Mouse (Mus musculus) adrenal gland, postnatal 14 days (tissue): ENCODE data around the gene Rgn. TPM values are rescaled to one million over a fixed set of nuclear protein-coding genes. Genes with fewer than 3 reads are reported as not detected.
A peak's percentile ranks its signal among the peaks of the same experiment; 100 is the strongest.

Experiments
- DNase-seq: peaks from one replicate; pipeline ENCODE4 v3.0.0; 2021; ENCODE audit warnings: mixed read lengths
- long read RNA-seq, 2 experiments: library from polyadenylated mRNA; stranded (forward); transcript quantifications; one replicate each; pipeline ENCODE4 v2.0.0; 2021
- total RNA-seq: library from RNA; stranded (reverse); gene quantifications from 2 replicates; pipeline ENCODE4 v1.2.3, GENCODE M21; 2021

Rgn gene
- 3.6 and 82.0 TPM in 2 replicates for total RNA-seq
- long read RNA-seq, experiment 1, partial matches to known transcripts = 0 of 6 reads
- long read RNA-seq, experiment 1, other reads (novel, unspliced or antisense) = 5 of 6 reads
- long read RNA-seq, experiment 2, transcript Rgn-201 (7 exons, 1,607 nt) = major isoform, 32 of 40 reads
- long read RNA-seq, experiment 2, partial matches to known transcripts = 3 of 40 reads
- long read RNA-seq, experiment 2, other reads (novel, unspliced or antisense) = 5 of 40 reads

DNA sequence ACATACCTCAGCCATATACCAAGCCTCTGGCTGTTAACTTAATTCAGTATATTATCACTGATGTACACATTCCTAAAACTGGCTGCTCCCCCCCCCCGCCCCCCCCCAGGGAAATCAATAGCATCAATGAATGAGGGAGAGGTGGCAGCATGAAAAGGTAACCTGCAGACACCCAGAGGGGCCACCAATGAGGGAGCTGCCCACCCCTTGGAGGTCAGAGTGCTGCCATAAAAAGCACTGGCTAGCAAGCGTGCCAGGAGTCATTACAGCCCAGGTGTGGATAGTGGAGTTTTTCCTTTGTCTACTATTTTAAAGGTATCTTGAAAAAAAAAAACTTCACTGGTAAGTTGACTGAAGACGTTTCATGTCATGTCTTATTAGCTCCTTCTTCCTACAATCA is at the start of gene Rgn:
Gene Rgn (plus strand): TSS at position 256 of the 400 bp plus-strand sequence.
- DNase-seq = no peak

DNA sequence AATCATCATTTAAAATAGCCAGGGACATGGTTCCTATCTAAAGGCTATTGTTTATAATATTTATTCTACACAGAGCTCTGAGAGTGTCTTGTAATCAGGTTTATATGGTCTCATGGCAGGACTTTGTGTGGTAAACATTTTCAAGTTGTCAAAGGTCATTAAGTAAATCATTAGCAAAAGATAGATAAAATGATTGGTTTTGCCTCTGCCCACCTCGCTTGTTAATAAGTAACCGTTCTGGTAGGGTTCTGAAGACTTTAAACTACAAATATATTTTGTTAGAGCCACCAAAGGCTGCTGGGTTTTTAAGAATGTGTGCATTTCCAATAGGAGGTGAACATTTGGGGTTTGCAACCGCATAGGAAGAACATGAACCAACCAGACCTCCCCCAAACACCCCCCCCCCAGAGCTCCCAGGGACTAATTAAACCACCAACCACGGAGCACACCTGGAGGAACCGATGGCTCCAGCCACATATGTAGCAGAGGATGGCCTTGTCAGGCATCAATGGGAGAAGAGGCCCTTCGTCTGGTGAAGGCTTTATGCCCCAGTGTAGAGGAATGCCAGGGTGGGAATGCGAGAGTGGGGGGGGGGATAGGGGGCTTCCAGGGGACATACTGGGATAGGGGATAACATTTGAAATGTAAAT is 29.2 kb upstream of the Rgn start:
- no peak for DNase-seq

DNA sequence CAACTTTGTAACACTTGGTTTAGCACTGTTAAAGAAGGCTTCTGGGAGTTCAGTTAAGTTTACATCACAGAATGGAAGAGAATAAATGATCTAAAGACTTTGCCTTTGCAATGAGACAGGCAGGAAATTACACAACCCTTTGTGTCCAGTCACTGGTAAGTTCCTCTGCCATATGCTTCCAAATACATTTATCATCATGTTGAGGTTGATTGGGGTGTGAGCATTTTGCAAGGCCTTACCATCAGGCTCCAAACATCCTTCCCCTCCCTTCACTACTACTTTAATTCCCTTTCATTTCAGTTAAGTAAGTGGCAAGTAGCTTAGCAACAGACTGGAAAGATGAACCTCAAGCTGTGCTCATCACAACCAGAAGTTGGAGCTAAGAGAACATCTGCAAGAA is 28.0 kb upstream of the Rgn start:
- DNase-seq = no peak

DNA sequence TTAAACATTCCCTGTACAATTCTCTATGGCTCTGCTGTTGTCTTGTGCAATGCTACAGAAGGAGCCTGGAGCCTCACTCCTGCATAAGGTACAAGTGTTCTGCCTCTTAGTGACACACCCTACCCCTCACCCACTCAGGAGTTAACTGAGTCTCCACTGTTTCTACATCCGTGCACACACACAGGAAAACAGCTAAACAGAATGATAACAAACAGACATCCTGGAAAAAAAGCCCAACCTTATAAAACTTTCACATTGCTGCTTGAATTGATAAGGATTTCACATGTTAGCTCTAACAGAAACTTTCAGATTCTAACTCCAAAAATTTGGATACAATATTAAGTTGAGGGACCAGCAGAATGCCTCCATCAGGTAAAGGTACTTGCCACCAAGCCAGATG is 17.0 kb upstream of the Rgn start:
- DNase-seq = no peak

DNA sequence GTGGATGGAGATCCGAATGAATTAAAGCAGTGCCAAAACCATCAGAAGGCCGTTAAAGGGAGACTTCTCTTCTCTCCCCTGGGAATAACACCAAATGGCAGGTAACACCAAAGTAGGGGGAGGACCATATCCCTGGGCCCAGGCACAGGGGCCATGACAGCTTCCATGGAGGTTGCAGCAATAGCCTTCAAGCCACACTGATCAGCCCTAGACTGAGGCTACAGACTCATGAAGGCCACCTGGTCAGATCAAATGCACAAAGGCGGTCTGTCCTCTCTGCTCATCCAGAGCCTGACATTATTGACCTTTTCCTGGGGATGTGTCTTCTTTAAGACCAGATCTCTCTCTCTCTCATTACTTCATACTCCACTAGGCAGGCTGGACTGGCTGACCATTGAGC is 5.7 kb upstream of the Rgn start:
- DNase-seq = no peak

DNA sequence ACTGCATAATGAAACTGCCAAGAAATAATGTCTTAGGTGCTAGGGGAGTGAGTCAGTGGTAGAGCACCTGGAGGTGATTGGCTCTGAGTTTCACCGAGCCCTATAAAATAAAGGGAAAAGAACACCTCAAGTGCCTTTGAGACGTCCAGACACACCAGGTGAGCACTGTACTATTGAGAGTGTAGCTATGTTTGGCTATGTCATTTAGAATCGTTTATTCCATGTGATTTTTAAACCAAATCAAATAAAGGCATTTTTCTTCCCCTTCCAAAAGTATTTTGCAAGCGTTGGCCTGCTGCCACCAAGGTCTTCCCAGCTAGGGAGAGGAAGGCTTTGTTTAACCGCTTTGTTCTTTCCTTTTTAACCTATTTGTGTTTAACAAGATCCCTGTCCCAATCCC is 2.0 kb upstream of the Rgn start:
- DNase-seq = peak; percentile 71

DNA sequence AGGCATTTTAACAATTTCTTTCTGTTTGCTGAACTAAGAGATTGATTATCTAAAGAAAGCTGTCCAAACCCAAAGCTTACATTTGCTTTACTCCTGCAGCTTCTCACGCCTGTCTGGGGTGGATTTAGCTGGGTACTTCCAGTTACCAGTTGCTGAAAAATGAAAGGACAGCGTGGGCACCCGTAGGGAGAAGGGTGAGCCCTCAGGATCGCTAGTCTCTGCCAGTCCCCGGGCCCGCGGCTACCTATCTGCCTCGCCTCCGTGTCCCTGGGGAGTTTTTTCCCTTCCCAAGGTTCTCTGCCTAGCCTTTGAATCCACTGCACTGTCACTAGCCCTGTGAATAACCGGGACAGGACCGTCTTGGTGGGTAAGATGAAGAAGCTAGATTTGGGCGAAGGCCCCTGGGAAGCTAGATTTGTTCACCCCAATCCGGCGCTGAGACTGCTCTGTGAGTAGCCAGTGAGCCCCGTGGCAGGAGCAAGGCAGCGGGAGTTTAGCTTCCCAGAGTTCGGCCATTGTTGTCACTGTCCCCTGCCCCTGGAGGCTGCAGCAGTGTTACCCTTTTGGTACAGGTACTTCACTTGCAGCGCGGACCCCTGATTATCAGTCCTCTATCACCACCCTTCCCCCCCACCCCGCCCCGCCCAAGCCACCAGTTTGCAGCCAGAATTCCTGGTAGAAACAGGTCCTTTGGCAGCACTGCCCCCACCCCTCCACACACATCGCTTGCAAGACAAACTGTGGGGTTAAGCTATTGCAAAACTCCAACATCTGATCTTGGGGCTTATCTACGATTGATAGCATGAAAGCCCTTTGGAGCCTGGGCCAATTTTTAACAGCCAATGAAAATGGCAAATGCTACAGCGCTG is 1.3 kb upstream of the Rgn start:
- peak; percentile 63 for DNase-seq

DNA sequence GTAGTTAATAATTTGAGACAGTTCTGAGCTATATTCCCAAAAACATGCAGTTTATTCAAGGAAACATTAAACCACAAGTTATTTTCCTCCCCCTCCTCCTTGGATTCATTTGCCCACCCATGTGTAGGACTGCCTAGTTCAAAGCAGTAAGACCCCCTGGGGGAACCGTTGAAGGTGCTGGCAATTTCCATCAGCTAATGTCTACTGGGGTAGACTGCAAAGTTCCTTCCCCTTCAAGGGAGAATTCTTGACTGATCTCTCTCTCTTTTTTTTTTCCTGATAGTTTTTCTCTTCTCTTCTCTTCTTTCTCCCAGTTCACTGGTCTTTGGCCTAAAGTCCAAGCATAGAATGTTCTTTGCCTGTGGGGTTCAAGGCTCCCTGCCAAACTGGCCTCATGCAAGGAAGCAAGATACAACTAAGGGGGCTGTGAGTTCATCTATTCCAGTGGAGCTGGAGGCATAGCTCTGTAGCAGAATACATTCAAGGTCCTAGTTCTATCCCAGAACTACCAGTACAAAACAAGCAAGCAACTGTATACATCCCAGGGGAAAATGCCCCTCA is 627 bp upstream of the Rgn start:
- no peak for DNase-seq

DNA sequence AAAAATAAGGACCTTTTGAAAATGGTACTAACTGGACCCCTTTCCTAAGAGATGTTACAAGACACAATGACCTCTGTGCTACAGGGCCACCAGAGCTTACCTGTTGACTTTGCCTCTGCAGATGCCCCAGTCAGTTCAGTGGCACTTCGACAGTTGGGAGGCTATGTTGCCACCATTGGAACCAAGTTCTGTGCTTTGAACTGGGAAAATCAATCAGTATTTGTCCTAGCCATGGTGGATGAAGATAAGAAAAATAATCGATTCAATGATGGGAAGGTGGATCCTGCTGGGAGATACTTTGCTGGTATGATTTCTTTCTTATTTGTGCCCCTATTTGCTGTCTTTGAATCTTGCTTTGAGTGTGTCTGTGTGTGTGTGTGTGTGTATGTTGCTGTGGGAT is 2.6 kb downstream of the Rgn start:
- no peak for DNase-seq

DNA sequence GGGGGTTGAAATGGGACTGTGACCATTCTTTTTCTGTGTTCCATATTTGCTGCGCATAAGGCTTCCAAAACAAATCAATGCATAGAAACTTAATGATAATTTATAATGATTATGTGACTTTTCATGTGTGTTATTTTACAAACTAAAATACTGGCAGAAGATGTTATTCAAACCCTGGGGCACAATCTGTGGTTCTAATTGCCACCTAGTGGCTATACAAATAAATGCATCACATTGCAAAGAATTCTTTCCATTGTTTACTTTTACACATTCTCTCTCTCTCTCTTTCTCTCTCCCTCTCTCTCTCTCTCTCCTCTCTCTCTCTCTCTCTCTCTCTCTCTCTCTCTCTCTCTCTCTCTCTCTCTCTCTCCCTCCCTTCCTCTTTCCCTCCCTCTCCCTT is 12.3 kb downstream of the Rgn start:
- DNase-seq = no peak

DNA sequence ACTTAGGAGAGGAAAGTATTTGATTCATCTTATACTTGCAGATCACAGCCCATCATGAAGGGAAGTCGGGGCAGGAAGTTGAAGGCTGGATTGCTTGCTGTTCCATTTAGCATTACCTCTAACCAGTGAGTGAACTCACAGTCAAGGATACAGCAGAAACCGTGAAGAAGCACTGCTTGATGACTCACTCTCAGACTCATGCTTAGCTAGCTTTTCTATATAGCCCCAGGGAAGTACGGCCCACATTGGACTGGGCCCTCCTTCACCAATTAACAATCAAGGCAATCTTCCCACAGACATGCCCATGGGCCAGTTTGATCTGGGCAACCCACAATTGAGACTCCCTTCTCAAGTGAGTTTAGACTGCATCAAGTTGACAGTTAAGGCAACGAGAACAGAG is 14.4 kb downstream of the Rgn start:
- no peak for DNase-seq

DNA sequence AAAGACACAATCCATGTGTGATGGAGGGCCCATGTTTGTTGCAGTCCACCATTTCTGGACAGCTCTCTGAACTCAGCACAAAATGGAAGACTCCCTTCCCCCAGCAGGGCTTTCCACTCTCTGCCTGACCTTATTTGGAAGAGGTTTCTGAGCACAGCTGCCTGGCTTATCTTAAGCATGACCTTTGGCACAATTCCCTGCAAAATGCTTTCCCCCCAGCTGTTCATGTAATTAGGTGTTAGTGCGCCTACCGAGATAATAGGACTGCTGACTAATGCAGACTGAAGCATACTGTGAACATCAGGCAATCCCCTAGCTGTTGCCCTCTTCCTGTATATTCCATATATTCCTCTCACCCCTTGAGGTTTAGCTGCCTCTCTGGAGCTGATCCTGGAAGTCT is 21.4 kb downstream of the Rgn start:
- DNase-seq = peak; percentile 18

DNA sequence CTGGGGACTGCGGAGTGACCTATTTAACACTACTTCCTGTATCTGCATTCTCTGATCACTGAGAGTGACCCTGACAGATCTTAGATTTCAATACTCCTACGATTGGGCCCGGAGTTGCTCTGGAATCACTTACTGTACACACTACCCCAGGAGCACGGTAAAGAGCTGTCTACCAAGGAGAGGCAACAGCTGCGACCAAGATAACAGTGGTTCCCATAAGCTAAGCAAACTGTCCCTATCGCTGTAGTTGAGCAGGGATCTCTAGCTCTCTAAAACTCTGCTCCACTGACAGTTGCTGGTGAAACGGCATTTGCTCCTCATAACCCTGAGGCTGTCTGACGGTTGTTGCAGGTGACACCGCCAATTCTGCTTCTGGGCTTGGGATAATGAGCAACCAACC is 23.1 kb downstream of the Rgn start:
- no peak for DNase-seq

DNA sequence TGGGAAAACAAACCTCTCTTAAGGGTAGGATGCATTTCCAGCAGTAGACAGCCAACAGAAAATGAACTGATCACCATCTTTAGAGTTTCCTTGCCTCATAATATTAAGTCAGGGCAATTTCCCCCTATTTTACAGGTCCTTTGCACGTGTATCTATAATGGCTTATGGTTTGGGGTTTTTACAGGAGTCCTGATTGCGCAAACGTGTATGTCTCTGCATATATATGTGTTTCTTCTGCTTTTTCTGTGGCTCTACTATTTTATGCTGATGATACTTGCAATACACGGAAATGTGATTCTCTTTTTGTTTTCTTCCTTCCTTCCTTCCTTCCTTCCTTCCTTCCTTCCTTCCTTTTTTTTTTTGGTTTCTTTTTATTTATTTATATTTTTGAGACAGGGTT is 24.3 kb downstream of the Rgn start:
- DNase-seq = no peak

DNA sequence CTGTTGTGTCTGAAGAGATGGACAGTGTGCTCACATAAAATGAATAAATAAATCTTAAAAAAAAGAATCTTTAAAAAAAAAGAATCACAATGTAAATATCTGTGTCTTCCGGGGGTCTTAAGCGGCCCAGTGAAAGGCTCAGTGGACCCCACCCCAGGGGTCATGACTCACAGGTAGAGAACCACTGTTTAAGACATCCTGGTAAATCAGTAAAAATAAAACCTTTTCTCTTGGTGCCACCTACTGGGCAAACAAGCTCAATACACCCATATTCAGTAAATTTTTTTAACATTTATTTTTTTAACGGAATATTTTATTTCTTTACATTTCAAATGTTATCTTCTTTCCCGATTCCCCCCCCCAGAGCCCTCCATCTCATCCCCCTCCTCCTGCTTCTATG is 38.4 kb downstream of the Rgn start:
- DNase-seq = peak; percentile 4

DNA sequence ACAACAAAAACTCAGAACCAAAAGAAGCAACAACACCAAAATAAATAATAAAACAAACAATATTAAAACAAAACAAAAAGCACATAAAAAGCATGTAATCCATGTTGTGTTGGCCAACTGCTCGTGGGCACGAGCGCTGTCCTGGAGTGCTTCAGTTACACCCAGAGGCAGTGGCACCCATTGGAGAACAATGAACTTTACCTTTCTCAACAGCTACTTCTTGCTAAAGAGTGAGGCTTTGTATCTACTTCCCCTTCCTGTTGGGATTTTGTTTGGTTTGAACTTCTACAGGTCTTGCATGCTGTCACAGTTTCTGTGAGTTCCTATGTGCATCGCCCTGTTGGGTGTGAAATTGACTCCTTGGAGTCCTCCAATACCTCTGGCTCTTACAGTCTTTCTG is 58.9 kb downstream of the Rgn start:
- no peak for DNase-seq

Other genes starting within 250 kb of the Rgn start
- 16.1 and 16.7 TPM in 2 replicates for gene Rp2, start 185.3 kb upstream of the Rgn start, total RNA-seq
- 5.6 and 5.8 TPM in 2 replicates for gene Jade3, start 124.1 kb upstream of the Rgn start, total RNA-seq
- 36.8 and 37.9 TPM in 2 replicates for gene Rbm10, start 67.7 kb downstream of the Rgn start, total RNA-seq
- 465 and 484 TPM in 2 replicates for gene Ndufb11, start 67.8 kb downstream of the Rgn start, total RNA-seq
- 320 and 338 TPM in 2 replicates for gene Uba1, start 108.5 kb downstream of the Rgn start, total RNA-seq
- gene Cdk16, start 138.2 kb downstream of the Rgn start, total RNA-seq = 164 and 183 TPM in 2 replicates
- gene Usp11, start 154.1 kb downstream of the Rgn start, total RNA-seq = 23.2 and 24.3 TPM in 2 replicates
- gene Araf, start 248.0 kb downstream of the Rgn start, total RNA-seq = 96.3 and 102 TPM in 2 replicates